Mouse (Mus musculus) layer of hippocampus, adult 9-11 months (tissue): ENCODE measurements around the gene Bhmt2.
A peak's percentile ranks its signal among the peaks of the same experiment; 100 is the strongest.

Experiments
- DNase-seq: peaks from one replicate; pipeline ENCODE4 v3.0.0; 2022

The Bhmt2 gene

DNA sequence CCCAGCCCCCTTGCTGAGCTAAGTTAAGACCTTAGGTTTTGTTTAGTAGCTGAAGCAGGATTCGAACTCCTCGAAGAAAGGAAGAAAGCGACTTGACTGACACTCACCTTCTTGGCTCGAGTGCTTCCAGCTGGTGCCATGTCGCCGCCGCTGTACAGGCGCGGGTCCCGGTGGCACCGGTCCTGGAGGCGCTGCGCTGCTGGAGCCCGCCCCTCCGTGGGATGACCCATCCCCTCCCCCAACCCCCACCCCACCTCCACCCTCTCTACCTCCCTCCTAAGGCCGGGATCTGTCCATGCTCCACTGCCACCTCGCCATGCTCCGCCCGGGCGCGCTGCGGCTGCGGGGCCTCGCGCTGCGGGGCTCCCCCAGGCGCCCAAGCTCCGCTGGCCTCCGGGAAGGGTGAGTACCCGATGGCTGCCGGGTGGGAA is at the start of gene Bhmt2, which contains the start of gene Dmgdh:
Gene Bhmt2, minus strand, starts transcription at position 172 of the 431 bp plus-strand sequence.
Gene Dmgdh, plus strand, starts transcription at position 303 of the 431 bp plus-strand sequence.
- no peak for DNase-seq

DNA sequence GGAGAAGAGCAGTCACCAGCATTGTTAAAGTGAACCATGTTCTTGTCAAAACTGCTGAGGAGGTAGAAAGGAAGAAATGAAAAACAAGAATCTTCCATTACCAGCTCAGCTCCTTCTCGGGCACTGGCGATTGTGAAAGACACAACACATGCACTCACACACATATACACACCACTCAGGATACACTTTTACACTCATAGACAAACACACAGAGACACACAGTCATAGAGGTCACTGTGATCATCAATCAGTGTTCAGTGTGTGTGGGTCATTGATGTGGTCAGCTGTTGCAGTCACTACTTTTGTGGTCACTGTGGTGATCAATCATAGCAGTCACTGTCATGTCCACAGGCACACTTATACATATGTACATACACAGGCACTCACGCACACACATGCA is 49.4 kb upstream of the Bhmt2 start:
- DNase-seq: no peak

DNA sequence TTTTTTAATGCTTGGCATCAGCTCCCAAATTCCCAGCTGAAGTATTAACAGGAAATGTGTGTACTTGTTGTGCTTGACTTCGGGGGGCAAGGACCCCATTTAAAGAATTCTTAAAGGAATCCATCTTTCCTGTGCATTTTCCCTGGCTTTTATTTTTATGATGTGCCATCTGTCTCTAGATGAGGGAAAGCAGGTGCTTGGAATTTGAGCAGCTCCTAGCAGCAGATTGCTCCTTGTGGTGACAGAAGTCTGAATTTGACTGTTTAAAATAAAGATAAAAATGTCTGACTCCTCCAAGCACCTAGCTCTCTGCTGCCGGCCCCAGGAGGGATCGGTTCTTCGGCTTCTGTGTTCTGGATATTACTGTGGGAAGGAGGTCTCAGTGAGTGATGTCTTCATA is 47.8 kb upstream of the Bhmt2 start:
- peak; percentile 46 for DNase-seq

DNA sequence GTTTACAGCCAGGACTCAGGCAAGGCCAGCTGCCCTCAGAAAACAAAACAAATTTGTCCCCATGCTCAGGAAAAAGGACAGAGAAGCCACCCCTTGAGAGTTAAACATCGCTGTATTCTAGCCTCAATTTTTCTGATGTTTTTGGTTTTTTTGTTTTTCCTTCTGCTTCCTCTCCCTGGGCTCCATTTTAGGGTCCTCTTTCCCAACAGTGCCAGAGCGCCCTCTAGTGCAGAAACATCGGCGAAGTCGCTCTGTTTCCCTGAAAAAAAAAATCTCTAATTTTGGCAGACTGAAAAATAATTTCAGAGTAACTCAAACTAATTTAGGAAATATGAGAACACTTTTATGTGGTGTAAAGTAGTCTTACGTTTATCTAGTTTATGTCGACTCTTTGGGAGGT is 44.8 kb upstream of the Bhmt2 start:
- peak; percentile 17 for DNase-seq

DNA sequence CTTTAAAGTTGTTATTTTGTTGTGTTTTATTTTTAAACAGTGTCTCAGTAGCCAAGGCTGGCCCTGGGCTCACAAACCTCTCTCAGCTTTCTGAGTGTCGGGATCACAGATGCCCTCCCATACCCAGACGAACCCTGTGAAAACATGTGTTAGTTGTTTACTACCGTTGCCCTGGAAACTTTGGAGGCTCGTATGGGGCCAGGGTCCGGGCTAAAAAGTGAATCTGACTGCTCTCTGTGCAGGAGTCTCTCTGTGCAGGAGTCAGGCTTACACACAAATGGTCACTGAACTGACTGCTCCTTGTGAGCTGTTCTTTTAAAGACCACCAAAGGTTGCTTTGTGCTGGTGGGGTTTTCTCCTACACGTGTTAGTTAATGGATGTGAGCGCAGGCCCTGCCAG is 43.0 kb upstream of the Bhmt2 start:
- no peak for DNase-seq

DNA sequence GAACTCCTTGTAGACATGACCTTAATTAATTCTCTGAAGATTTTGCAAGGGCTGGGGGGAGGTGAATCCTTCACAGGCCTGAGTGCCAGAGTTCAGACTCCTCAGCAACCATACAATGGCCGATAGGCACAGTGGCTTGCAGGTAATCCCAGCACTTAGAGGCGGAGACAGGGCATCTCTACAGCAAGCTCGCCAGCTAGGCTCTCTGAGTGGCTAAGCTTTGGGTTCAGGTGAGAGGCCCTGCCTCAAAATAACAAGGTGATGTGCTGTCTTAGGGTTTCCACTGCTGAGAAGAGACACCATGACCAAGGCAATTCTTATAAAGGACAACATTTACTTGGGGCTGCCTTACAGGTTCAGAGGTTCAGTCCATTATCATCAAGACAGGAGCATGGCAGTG is 39.7 kb upstream of the Bhmt2 start:
- no peak for DNase-seq

DNA sequence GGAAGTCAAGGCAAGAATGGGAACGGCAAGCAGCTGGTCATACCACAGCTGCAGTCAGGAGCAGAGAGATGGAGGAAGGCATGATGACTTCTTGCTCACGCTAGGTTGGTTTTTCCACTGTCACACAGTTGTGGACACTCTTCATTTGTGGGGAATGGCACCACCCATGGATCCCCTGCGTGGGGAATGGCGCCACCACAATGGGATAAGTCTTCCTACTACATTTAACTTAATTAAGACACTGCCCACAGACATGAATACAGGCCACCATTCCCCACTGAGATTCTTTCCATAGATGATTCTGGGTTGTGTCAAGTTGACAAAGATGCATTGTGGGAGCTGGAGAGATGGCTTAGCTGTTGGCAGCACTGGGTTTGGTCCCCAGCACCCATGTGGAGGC is 38.3 kb upstream of the Bhmt2 start:
- DNase-seq: no peak

DNA sequence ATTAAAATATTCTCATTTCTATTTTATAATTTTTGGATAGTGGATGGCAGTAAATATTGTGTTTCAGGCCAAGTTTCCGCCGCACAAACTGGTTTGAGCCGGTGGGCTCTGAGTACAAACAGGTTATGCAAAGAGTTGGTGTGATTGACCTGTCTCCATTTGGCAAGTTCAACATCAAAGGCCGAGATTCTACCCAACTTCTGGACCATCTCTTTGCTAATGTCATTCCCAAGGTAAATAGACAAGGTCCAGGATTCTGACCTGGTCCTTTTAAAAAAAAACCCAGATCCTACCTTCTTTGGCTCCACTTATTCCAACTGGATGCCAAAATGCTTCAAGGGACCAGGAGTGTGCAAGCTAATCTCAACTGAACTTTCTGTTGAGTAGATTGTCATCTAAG is 37.1 kb upstream of the Bhmt2 start:
- no peak for DNase-seq

DNA sequence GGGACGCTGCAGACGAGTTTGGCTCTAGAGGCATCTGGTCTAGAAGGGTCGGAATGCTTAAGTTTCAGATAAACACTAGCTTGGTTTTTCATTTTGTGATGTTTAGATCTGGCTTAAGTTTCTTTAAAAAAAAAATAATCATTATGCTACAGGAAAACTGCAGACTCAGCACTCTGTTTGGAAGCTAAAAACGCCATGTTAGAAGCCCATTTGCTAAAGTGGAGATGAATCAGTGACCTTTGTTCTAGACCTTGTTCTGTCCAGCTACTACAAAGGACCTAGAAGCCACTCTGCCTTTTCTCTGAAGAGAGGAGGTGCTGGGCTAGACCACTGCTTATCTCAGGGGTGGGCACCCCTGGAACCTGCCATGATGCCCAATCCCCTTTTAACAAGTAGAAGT is 36.2 kb upstream of the Bhmt2 start:
- no peak for DNase-seq

DNA sequence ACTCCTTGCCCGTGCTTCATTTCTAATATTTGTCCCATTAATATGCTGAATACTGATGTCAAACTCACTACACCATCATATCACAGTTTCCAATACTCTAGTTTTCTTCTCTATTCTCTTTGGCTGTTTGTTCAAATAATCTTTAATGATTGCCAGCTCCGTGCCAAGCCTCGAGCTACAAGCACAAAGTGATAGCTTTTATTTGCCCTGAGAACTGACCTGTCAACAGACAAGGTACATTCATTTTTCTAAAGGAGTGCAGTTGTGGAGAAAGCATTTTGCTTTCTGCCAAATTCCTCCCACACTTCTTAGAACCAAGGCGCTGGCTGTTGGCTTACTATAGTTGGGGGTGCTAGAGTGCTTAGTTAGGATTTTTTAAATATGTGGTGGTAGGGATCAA is 33.2 kb upstream of the Bhmt2 start:
- DNase-seq: no peak

DNA sequence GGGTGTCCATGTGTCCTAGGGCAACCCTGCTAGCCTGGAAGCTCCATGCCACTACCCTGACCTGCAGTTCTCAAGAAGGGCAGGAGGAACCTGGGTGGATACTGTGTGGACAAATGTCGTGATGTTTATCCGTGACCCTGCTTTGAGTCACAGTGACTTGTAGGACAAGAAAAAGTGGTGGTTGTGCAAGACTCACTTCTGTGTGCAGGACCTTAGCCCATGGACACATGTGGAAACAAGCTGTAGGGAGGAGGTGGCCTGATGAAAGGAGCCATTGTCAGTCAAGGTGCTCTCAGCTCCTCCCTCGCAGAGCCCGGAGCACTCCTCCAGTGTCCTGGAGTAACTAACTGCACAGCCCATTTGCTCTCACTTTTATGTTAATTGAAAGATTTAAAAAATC is 31.6 kb upstream of the Bhmt2 start:
- no peak for DNase-seq

DNA sequence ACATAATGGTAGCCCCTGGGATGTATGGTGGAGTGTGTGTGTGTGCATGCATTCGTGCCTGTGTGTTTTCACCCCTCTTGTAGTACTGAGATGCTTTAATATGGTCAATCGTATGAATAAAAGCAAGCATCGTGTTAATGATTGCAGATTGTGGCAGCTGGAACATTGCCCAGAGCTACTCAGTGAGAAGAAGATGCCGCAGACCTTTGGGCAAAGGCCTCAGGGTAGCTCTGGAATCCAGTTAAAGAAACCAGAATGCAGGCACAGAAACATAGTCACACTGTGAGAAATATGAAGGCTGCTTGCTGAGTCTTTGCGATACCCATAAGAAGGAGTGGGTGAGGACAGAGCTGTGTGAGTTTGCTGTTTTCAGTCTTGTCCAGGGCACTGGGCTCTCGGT is 24.8 kb upstream of the Bhmt2 start:
- no peak for DNase-seq

DNA sequence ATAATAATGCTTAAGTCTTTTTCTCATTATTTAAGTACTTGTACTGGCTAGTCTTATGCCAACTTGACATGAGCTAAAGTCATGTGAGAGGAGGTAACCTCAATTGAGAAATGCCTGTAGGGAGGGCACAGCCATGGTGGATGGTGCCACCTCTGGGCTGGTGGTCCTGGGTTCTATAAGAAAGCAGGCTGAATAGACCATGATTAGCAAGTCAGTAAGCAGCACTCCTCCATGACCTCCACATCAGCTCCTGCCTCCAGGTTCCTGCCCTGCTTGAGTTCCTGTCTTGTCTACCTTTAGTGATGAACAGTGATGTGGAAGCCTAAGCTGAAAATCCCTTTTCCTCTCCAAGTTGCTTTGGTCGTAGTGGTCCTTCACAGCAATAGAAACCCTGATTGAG is 16.7 kb upstream of the Bhmt2 start:
- no peak for DNase-seq

DNA sequence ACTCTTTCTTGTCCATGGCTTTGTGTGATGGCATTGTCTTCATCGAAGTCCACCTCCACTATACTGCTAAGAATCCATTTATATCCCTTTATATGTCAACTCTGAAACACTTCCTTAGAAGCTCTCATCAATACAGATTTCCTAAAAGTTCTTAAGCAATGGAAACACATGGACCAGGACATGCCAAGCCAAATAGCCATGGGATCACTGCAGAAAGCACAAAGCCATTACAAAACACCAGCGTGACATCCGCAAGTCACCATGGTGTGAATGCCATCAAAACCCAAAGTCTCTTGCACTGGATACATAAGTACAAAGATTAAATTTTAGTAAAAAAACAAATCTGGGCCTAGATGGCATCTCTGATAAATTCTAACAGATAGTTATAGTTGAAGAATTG is 15.5 kb upstream of the Bhmt2 start:
- DNase-seq: no peak

DNA sequence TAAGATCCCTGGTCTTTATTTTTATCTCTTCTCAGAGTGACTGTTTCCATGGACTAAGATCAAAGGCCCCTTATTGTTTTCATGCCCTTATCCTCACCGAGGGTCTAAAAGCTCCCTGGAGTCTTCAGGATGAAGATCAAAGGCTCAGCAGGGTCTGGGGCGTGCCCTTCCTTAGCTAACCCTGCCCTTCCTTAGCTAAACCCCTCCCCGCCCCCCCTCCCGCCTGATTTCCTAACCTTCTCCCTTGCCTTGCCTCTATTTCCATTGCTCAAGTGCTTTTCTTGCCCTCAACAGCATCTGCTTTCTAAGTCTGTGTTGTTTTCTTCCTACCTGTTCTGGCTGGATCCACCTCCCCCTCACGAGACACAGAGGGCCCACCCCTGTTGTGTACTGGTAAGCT is 13.2 kb upstream of the Bhmt2 start:
- no peak for DNase-seq

DNA sequence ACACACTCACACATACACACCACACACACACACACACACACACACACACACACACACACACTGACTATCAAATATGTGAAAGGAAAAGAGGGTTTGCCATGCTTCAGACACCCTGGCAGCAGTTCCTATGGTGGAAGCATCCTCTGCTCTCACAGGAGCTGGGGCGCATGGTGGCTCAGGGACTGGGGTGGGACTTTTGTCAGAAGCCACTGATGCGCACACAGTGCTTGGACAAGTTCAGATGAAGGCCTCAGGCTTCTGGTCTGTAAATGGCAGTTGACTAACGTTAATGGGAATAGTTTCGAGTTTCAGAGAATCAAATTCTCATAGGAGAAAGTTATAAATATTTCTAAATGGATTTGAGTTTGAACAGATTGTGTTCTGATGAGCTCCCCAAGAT is 11.1 kb upstream of the Bhmt2 start:
- no peak for DNase-seq

DNA sequence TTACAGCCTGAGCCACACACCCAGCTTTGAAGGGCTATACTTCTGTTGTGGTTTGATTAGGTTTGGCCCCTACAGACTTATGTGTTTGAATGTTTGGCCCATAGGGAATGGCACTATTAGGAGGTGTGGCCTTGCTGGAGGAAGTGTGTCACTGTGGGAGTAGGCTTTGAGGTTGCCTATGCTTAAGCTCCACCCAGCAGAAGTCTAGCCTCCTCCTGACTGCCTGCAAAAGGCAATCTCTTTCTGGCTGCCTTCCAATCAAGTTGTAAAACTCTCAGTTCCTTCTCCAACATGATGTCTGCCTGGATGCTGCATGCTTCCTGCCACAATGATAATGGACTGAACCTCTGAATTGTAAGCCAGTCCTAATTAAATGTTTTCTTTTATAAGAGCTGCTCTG is 9.2 kb upstream of the Bhmt2 start:
- no peak for DNase-seq

DNA sequence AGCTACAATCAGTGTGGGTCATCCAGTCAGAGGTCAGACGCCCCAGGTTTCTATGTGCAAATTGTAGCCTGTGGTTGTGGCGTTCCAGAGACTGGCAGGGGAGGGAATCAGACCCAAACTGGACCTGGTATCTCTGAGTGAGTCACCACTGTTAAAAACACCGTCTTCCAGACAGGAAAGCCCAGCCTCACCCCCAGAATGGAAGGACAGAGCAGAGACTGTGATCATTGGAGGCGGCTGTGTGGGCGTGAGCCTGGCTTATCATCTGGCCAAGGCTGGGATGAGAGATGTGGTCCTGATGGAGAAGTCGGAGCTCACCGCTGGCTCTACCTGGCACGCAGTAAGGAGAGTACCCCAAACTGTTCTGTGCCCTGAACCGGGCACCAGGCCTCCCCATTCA is 2.8 kb upstream of the Bhmt2 start:
- no peak for DNase-seq

DNA sequence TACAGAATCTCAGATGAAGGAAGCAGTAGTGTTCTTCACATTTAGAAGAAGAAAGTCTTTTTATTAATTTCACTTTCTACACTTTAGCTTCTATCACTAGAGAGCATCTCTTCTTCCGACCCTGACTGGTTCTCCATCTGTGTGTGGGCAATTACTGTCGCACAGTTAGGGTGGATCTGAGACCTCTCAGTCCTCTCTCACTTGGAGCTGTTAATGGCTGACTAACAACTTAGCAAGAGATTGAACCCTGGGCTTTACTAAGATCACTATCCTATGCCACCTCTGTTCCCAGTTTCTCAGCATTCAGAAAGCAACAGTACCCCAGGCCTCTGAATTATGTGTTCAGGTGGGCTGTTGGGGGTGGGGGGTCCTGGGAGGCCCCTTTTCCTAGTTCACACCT is 806 bp downstream of the Bhmt2 start:
- no peak for DNase-seq

DNA sequence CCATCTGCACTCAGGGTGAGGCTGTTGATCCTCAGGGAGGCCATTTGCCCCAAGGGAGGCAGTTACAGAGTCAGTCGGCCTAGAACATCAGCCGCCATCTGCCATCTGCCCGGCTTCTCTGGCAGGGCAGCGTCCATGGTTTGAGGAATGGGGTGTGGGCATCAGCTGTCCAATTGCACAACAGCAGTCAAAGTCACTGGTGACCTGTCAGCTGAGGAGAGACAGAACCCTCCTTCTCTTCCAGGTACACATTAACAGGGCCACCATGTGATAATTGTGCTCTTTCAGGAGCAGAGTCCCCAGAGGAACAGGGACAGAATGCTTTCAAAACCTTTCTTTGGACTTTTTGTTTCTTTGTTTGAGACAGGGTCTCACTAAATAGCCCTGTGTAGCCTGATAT is 1.7 kb downstream of the Bhmt2 start:
- no peak for DNase-seq

DNA sequence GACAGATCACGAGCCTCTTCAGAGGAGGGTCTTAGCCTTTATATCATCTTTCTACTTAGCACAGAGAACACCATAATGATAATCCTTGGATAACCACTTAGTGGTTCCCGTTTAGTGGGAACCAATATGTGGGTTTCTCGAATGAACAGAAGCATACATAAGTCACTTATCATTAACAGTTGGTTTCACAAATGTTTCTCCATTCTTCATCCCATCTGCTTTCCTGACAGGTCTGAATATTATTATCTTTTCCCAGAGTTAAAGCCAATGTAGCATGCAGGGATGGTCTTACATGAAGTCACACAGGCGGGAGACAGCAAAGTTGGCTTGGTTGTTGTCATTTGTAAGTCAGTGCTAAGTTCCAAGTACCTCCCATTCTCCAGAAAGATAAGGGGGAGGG is 6.5 kb downstream of the Bhmt2 start:
- no peak for DNase-seq

DNA sequence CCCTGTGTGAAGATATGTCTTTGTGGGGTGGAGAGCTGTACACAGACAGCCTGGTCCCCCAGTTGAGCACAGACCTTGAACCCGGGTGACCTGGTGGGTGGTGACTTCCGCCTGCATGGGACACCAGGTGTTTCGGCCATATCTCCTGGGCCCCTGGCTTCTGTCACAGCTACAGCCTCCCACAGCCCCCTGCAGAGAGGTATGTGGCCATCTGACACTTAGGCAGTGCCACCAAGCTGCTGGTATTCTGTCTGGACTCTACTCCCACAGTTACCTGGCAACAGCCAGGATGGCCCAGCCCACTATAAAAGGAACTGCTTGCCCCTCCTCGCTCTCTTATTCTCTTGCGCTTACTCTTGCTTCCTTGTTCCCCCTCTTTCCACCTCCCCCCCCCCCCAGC is 16.2 kb downstream of the Bhmt2 start:
- no peak for DNase-seq

DNA sequence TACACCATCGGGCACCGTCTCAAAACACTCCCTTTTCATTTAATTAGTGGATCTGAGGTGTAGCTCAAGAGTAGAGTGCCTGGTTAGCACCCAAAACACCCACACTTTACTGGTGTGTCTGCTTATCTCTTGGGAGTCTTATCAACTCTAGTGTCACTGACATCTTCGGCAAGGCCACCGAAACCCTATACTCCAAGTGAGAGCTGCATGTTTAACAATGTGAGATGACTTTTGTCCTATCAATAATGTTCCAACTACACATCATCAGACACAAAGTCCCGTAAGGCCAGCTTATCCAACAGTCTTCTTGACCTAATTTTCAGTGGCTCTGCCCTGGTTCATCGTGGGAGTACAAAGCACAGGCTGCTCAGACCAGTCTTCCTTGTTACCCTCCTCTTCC is 20.7 kb downstream of the Bhmt2 start:
- DNase-seq: no peak

DNA sequence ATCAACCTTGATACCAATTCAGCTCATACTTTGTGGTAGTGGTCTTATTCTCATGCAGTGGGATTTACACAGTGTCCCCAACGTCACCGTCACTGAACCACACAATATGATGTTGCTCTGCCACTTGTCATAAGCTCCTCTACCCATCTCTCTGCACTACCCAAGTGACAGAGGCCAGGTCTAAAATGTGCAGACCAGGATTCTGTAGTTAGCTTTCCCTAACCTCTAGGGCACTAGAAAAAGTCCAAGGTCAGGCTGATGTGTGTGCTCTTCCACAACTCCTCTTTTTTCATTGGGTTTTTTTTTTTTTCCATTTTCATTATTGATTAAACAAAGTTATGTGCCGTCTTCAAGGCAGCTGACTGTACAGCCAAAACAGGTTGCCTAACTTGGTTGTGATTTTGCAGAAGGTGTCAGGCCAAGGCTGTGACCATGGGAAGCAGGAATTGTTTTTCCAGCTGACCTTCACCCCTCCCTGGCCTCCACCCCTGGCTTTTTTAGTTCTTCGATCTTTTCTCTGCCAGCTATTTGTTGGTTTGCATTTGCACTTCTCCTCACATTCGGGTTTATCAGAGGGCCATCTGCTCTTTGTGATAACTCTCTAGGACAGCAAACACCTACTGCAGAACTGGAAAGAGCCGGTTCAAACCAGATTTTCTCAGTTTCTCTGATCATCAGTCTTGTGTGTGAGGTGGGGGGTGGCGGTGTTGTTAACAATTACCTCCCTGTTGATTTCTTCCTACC is 25.5 kb downstream of the Bhmt2 start:
- no peak for DNase-seq

DNA sequence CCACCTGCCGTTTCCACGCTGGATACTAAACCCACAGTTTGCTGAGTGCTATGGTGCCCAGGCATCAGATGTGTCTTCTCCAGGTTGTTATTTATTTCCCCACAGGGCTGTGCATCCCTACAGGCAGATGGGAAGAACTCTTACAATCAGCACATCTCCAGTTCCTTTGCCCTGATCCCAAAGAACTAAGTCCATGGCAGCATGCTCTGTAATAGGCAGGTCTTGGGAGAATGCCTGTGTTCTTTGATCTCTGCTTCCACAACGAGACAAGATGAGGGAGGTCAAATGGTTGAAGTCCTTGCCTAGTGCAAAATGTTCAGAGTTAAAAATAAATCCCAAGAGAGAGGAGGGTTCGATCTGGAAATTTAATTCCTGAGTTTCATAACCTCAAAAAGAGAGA is 34.5 kb downstream of the Bhmt2 start:
- DNase-seq: no peak
